Mouse (Mus musculus) ES-E14 (cell line): ENCODE measurements around the gene Nr2e3.

Source experiments
- CHD2 ChIP-seq: IDR thresholded peaks from 2 replicates; pipeline ENCODE4 v1.6.1; 2014; ENCODE audit warnings: mild to moderate bottlenecking, low read depth, low read length, inconsistent platforms
- HCFC1 ChIP-seq: IDR thresholded peaks from 2 replicates; pipeline ENCODE4 v1.6.1; 2012; ENCODE audit warnings: low read length, inconsistent platforms, borderline replicate concordance; ENCODE audit not compliant: insufficient read depth
- MAFK ChIP-seq: IDR thresholded peaks from 2 replicates; pipeline ENCODE4 v1.6.1; 2014; ENCODE audit warnings: mild to moderate bottlenecking, low read depth, low read length, inconsistent platforms; ENCODE audit not compliant: insufficient read depth
- ZC3H11A ChIP-seq: IDR thresholded peaks from 2 replicates; pipeline ENCODE4 v1.6.1; 2012; ENCODE audit warnings: low read depth, mild to moderate bottlenecking, inconsistent platforms, low read length, borderline replicate concordance
- ZNF384 ChIP-seq: IDR thresholded peaks from 2 replicates; pipeline ENCODE4 v1.6.1; 2012; ENCODE audit warnings: low read depth, low read length, inconsistent platforms

DNA sequence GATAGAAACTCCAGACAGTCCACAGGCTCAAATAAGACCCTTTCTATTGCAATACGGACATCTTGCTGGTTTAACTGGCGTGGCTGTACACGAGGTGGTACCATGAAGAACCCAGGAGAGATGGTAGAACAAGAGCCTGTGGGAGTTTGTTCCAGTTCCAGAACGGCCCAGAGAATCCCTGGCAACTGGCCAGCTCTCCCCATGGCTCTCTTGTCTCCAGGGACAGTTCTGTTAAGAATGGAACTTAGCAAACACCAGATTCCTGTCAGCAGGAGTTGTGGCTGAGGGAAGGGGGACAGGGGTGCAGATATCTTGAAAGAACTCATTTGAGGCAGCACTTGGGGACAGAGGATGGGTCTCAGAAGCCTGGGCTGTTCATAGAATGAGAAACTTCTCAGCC is 10.8 kb upstream of the Nr2e3 start:
- TF ChIP-seq CHD2 (no peak), ZNF384 (no peak), MAFK (no peak), HCFC1 (no peak), ZC3H11A (no peak)
